Mouse (Mus musculus) liver, embryonic 13.5 days (tissue): Measurements from ENCODE around the gene Mboat2. TPM values are rescaled to one million over a fixed set of nuclear protein-coding genes. Genes with fewer than 3 reads are reported as not detected.
A peak's percentile ranks its signal among the peaks of the same experiment; 100 is the strongest.

Experiments
- ATAC-seq: fragments of 200-750 bp; cut with Nextera tagmentation; 2 replicates; pipeline ENCODE4 v1.8.0; 2017; ENCODE audit warnings: low read depth, mild to moderate bottlenecking, moderate number of reproducible peaks, moderate library complexity
- DNase-seq: peaks from one replicate; pipeline ENCODE4 v3.0.0; 2022
- H3K27ac ChIP-seq: fragments of 300-500 bp; sonication (generic); 2 replicates; pipeline ENCODE4 v1.5.1; 2015; ENCODE audit warnings: moderate library complexity, mild to moderate bottlenecking, inconsistent platforms
- H3K27me3 ChIP-seq: fragments of 300-500 bp; sonication (generic); 2 replicates; pipeline ENCODE4 v1.6.1; 2015; ENCODE audit warnings: mild to moderate bottlenecking, inconsistent platforms
- H3K36me3 ChIP-seq: fragments of 300-500 bp; sonication (generic); 2 replicates; pipeline ENCODE4 v1.6.1; 2015; ENCODE audit warnings: mild to moderate bottlenecking, inconsistent platforms
- H3K4me1 ChIP-seq: fragments of 300-500 bp; sonication (generic); replicated peaks from 2 replicates; pipeline ENCODE4 v1.6.1; 2015; ENCODE audit warnings: inconsistent platforms
- H3K4me2 ChIP-seq: fragments of 300-500 bp; sonication (generic); 2 replicates; pipeline ENCODE4 v1.6.1; 2015; ENCODE audit warnings: inconsistent platforms, mild to moderate bottlenecking, moderate library complexity
- H3K4me3 ChIP-seq: fragments of 300-500 bp; sonication (generic); replicated peaks from 2 replicates; pipeline ENCODE4 v1.5.1; 2015; ENCODE audit warnings: mild to moderate bottlenecking, inconsistent platforms
- H3K9ac ChIP-seq: fragments of 300-500 bp; sonication (generic); 2 replicates; pipeline ENCODE4 v1.6.1; 2015; ENCODE audit warnings: mild to moderate bottlenecking, inconsistent platforms
- H3K9me3 ChIP-seq: fragments of 300-500 bp; sonication (generic); replicated peaks from 2 replicates; pipeline ENCODE4 v1.6.1; 2016; ENCODE audit warnings: inconsistent platforms
- WGBS: fragments of 180-500 bp; shearing (Covaris S2); methylation state at CpG from one replicate; pipeline ENCODE4 v1.1.7; 2015; ENCODE audit not compliant: insufficient replicate concordance; 5-methylcytosine and 5-hydroxymethylcytosine counted together
- polyA plus RNA-seq: library from polyadenylated mRNA; unstranded; fragments of >200 nt; fragmentation: Nextera tagmentation; extraction: Ambion mirVana; gene quantifications from 2 replicates; pipeline ENCODE4 v1.2.1, GENCODE M21; 2015

Mboat2 gene
- polyA plus RNA-seq, 1 experiment from 2014 or later = 5.3 TPM

DNA sequence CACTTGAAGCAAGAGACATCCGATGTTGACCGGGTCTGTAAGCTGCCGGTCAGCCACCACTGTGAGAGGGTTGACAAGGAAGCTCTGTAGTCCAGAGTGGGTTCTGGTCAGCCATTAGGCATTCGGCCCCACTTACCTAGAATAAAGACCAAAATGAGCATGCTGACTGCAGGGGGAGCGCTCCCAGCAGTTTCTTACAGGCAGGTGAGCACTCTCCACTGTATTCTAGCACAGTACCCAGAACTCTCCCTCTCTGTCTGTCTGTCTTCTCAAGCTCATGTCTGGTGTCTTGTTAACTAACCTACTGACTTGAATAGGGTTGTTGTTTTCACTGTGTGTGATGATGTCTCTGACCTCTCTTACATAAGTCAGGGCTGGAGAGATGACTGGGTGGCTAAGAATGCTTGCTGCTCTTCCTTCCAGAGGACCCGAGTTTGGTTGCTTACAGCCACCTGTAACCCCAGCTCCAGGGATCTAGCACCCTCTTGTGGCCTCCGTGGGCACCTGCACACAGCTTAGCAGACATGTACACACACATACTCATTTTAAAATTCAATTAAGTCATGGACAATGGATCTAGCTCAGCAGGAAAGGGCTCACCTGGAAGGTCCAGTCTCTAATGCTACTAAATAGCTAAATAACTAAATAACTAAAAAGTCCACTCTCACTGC is 119.8 kb downstream of the Mboat2 start:
- DNase-seq = no peak

DNA sequence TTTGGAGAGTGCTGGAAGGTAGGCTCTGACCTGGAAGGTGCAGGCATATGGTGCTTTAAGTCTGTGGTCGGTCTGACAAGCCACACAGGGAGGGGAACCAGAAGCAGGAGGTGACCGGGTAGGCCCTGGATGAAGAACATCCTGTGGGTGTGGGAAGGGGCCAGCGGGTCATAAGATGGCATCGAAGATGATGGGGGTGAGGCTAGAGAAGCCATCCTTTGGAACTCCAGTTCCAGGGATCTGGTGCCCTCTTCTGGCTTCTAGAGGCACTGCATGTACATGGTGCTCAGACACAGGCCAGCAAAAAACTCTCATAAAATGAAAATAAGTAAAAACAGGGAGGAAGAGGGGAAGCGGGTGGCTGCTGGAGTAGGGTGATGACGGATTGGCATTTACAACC is 121.5 kb downstream of the Mboat2 start:
- 29% methylated on average over 6 of the region's 6 CpGs for WGBS
- H3K9me3 ChIP-seq = no peaks in the 10 kb centered on the region
- H3K4me1 ChIP-seq = no peaks in the 10 kb centered on the region
- no peaks in the 10 kb centered on the region for H3K36me3 ChIP-seq
- peak; percentile 25; the same call in 1 of the 2 replicates for ATAC-seq
- no peak overlapping the region for H3K27ac ChIP-seq
- DNase-seq = peak; percentile 44
- no peak overlapping the region for H3K4me2 ChIP-seq
- no peak overlapping the region for H3K4me3 ChIP-seq
- H3K27me3 ChIP-seq = no peaks in the 10 kb centered on the region
- H3K9ac ChIP-seq = no peak overlapping the region

More for the DNA sequence above, 119.8 kb downstream of the Mboat2 start:
- WGBS = 77% methylated on average over 7 of the region's 7 CpGs
- Histone ChIP-seq H3K27ac (no peak overlapping the region), H3K4me2 (no peak overlapping the region), H3K9me3 (no peaks in the 10 kb centered on the region), H3K9ac (no peak overlapping the region), H3K4me3 (no peak overlapping the region), H3K4me1 (no peaks in the 10 kb centered on the region), H3K27me3 (no peaks in the 10 kb centered on the region), H3K36me3 (no peaks in the 10 kb centered on the region)
- no peak for ATAC-seq

DNA sequence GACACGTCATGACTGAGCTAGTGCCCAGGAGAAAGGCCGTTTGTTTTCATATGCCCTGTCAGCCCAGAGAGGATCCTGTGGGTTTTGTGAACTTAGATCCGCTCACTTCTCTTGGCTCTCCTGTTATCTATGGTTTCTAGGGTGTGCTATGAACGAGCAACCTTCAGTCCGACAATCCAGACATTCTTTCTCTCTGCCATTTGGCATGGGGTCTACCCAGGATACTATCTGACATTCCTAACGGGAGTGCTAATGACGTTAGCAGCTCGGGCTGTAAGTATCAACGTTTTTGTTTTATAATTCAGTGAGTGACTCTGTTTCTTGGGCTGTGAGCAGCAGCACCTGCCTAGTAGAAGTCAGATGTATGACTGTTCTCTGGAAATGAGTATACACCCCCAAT is 124.5 kb downstream of the Mboat2 start:
- ATAC-seq (no peak), DNase-seq (no peak)
- Histone ChIP-seq H3K4me2 (no peak overlapping the region), H3K9me3 (no peaks in the 10 kb centered on the region), H3K27ac (no peak overlapping the region), H3K36me3 (no peaks in the 10 kb centered on the region), H3K4me1 (no peaks in the 10 kb centered on the region), H3K27me3 (no peaks in the 10 kb centered on the region), H3K4me3 (no peak overlapping the region), H3K9ac (no peak overlapping the region)
- WGBS = 64% methylated on average over 9 of the region's 9 CpGs

DNA sequence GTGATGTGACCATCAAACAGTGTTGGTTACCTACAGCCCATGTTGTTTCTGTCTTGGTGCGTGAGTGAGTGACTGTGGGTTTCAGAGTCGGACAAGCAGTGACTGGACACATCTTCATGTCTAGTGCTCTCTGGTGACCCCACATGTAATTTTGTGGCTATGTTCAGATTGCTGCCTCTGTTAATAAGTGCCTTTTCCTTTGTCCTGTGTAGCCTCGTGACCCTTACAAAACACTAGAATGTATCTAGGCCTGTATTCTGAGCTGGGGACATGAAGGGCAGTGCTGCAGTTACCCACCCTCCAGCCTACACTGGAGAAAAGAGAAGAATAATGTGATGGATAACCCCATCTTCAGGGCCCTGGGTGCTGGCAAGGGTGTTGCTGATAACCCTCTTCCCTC is 127.8 kb downstream of the Mboat2 start:
- WGBS = 81% methylated on average over 3 of the region's 3 CpGs
- H3K4me1 ChIP-seq = peaks cover 9% of the 10 kb centered on the region
- no peak for ATAC-seq

DNA sequence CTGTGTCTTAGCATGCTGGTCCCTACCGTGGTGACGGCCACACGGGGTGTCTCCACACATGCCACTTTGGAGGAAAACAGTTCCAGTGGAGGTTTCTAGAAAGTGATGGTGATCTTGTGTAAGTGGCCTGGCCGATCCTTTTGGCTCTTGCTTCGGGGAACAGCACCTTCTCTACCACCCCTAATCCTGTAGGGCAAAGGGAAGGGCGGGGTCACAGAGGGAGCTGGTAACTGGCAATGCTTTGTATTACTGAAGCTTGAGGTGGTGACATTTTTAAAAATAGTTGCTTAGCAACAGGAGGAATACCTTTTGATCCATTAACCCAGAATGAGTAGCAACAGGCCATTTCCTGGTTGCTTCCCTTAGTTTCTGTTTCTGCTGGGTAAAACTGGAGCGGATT is 131.1 kb downstream of the Mboat2 start:
- DNase-seq (no peak), ATAC-seq (no peak)
- H3K27ac ChIP-seq = no peak overlapping the region
- no peaks in the 10 kb centered on the region for H3K27me3 ChIP-seq
- H3K36me3 ChIP-seq = no peaks in the 10 kb centered on the region
- WGBS = 75% methylated on average over 7 of the region's 7 CpGs
- no peaks in the 10 kb centered on the region for H3K9me3 ChIP-seq
- H3K4me1 ChIP-seq = peaks cover 13% of the 10 kb centered on the region
- no peak overlapping the region for H3K4me2 ChIP-seq
- no peak overlapping the region for H3K9ac ChIP-seq
- H3K4me3 ChIP-seq = no peak overlapping the region

More for the DNA sequence above, 127.8 kb downstream of the Mboat2 start:
- Histone ChIP-seq H3K9me3 (no peaks in the 10 kb centered on the region), H3K27ac (no peak overlapping the region), H3K36me3 (no peaks in the 10 kb centered on the region), H3K4me2 (no peak overlapping the region), H3K4me3 (no peak overlapping the region), H3K27me3 (no peaks in the 10 kb centered on the region), H3K9ac (no peak overlapping the region)
- no peak for DNase-seq

DNA sequence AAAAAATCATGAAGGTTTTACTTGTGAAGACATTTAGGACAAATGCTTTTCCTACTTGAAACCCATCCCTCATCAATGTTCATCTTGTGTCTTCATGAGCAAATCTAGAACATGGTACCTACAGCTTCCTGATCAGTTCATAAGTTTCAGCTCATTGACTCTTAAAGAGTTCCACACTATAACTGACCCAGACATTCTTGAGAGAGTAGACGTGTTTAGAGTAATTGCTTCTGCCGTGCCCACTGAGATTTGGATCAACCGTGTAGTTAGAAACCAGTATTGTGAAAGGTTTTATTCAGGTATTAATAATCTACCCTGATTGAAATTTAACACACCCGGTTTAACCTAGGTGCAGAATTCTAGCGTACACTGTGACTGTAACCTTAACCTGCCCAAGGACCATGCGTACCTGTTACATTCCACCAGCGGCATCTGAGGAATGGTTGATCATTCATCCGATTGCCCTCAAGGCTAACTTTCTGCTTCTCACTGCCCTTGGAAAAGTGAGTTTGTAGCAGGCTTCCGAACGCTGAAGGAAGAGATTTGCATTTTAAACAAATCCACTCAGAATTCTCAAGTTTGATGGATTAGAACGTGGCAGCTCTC is 131.8 kb downstream of the Mboat2 start:
- 85% methylated on average over 11 of the region's 11 CpGs for WGBS
- H3K27ac ChIP-seq = no peak overlapping the region
- no peak overlapping the region for H3K4me3 ChIP-seq
- no peak for ATAC-seq
- H3K36me3 ChIP-seq = no peaks in the 10 kb centered on the region
- H3K9ac ChIP-seq = no peak overlapping the region
- H3K27me3 ChIP-seq = no peaks in the 10 kb centered on the region
- DNase-seq = no peak
- peaks cover 13% of the 10 kb centered on the region for H3K4me1 ChIP-seq
- H3K4me2 ChIP-seq = no peak overlapping the region
- H3K9me3 ChIP-seq = no peaks in the 10 kb centered on the region

DNA sequence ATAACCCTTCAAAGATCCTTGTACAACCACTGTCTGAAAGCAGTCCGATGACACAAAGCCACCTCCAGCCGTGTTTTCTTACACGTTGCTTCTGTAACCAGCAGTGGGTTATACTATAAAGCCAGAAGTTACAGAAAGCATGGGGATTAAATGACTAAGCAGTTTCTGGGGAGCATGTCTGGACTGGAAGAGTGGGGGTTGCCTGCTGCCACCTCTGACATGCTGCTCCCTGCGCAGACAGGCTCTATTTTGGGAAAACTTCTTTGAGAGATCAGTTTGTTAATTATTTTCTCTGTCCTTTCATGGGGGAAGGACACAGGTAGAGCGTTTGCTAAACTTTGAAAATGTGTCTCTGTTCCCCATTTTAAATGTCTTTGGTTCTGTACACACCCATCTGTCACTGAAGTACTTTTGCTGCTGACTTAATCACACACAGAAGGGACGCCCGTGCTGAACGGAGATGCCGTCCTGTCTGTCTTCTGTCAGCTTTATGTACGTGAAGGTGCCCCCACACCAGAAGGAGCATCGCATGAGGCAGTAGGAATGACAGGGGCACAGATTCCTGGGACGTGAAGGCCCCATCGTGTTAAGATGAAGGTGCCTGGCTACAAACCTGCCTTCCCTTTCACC is 132.8 kb downstream of the Mboat2 start:
- ATAC-seq (peak; percentile 79), DNase-seq (no peak)
- Histone ChIP-seq H3K4me3 (no peak overlapping the region), H3K4me2 (peak overlapping the region; percentile 11), H3K4me1 (peaks cover 13% of the 10 kb centered on the region), H3K36me3 (no peaks in the 10 kb centered on the region), H3K27me3 (no peaks in the 10 kb centered on the region), H3K27ac (0 out of 2 replicates have a peak overlapping the region, but pooled peaks have one; percentile 9), H3K9me3 (no peaks in the 10 kb centered on the region), H3K9ac (no peak overlapping the region)
- 29% methylated on average over 13 of the region's 13 CpGs for WGBS

DNA sequence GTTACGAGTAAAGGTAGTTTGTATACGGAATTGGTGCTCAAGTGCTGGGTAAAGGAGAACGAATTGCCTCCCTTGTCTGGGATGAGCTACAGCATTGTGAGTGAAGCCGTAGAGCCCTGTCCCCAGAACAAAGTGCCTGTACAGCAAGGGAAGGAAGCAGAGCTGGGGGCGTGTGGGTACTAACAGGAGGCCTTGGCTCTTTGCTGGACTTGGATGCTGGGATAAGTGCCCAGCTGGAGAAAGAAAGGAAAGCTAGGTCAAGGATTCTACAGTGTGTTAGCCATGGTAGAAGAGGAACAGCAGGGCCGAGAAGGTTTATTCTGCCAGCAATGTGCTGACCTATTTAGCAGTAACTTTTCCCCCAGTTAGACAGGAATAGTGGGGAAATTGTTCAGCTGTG is 134.7 kb downstream of the Mboat2 start:
- no peak overlapping the region for H3K27ac ChIP-seq
- WGBS = 78% methylated on average over 6 of the region's 6 CpGs
- H3K4me3 ChIP-seq = no peak overlapping the region
- no peaks in the 10 kb centered on the region for H3K36me3 ChIP-seq
- no peak overlapping the region for H3K4me2 ChIP-seq
- no peaks in the 10 kb centered on the region for H3K27me3 ChIP-seq
- DNase-seq (no peak), ATAC-seq (no peak)
- H3K9me3 ChIP-seq = no peaks in the 10 kb centered on the region
- H3K9ac ChIP-seq = no peak overlapping the region
- H3K4me1 ChIP-seq = peaks cover 13% of the 10 kb centered on the region

DNA sequence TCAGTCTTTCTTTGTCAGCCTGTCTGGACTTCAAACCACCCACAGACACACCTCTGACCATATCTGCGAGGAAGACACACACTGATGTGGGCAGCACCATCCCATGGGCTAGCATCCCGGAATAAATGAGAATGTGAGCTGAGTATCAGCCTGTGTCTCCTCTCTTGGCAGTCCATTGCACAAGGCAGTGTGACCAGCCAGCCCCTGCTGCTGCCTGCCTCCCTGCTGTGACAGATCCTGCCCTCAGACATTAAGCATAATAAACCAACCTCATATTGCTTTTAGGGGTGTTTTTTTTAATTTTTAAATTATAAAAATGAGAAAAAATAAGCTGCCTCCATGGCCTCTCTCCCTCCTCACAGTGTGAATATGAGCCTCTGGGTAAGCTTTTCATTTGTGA is 135.4 kb downstream of the Mboat2 start:
- 70% methylated on average over 2 of the region's 2 CpGs for WGBS
- DNase-seq = no peak
- Histone ChIP-seq H3K4me3 (no peak overlapping the region), H3K4me2 (no peak overlapping the region), H3K36me3 (no peaks in the 10 kb centered on the region), H3K9me3 (no peaks in the 10 kb centered on the region), H3K27me3 (no peaks in the 10 kb centered on the region), H3K4me1 (peaks cover 13% of the 10 kb centered on the region), H3K27ac (no peak overlapping the region), H3K9ac (no peak overlapping the region)
- ATAC-seq = no peak

DNA sequence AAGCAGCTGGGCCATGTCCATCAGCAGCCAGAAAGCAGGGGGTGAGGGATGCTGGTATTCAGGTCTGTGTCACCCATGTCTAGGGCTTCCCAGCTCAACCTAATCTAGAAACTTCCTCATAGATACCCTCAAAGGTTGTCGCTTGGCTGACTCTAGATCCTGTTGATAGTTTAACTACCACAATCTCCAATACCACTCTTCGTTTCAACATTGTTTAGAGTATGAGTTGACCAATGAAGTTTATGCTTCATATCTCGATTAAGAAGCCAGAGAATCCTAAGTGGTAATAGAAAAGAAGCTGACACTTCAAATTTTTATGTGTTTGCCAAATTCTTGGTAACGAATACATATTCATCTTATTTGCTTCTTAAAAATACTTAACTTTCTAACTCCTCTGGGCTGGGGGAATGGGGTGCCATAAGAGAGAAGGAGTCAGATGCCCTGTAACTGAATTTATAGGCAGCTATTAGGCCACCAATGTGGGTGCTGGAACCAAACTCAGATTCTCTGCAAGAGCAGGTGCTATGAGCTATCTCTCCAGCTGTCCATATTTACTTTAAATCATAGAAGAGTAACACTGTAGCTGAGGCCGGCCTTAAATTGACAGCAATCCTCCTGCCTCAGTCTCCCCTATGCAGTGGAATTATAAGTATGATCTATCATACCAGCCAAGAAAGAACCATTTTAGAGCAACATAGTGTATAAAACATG is 141.0 kb downstream of the Mboat2 start:
- H3K9ac ChIP-seq = no peak overlapping the region
- ATAC-seq (no peak), DNase-seq (no peak)
- H3K4me2 ChIP-seq = no peak overlapping the region
- H3K27me3 ChIP-seq = no peaks in the 10 kb centered on the region
- 64% methylated on average over 5 of the region's 5 CpGs for WGBS
- H3K36me3 ChIP-seq = no peaks in the 10 kb centered on the region
- H3K4me1 ChIP-seq = peaks cover 31% of the 10 kb centered on the region
- H3K27ac ChIP-seq = no peak overlapping the region
- H3K4me3 ChIP-seq = no peak overlapping the region
- no peaks in the 10 kb centered on the region for H3K9me3 ChIP-seq
